Mouse (Mus musculus) forebrain, postnatal 0 days (tissue): ENCODE data around the gene Ube2l6. TPM values are rescaled to one million over a fixed set of nuclear protein-coding genes. Genes with fewer than 3 reads are reported as not detected.

Experiments used
- ATAC-seq: fragments of 200-750 bp; cut with Nextera tagmentation; 2 replicates; pipeline ENCODE4 v1.8.0; 2017; ENCODE audit warnings: mild to moderate bottlenecking, moderate library complexity
- DNase-seq: peaks from one replicate; pipeline ENCODE4 v3.0.0-alpha.2; 2015
- H3K27ac ChIP-seq: fragments of 300-500 bp; sonication (generic); 2 replicates; pipeline ENCODE4 v1.5.1; 2014; ENCODE audit warnings: low read depth, mild to moderate bottlenecking, antibody characterized with exemption, low read length, moderate library complexity, mixed read lengths
- H3K27me3 ChIP-seq: fragments of 300-500 bp; sonication (generic); 2 replicates; pipeline ENCODE4 v1.6.1; 2014; ENCODE audit warnings: mild to moderate bottlenecking, low read length, mixed read lengths; ENCODE audit not compliant: insufficient read depth
- H3K36me3 ChIP-seq: fragments of 300-500 bp; sonication (generic); 2 replicates; pipeline ENCODE4 v1.6.1; 2014; ENCODE audit warnings: mild to moderate bottlenecking, moderate library complexity; ENCODE audit not compliant: insufficient read depth
- H3K4me1 ChIP-seq: fragments of 300-500 bp; sonication (generic); 2 replicates; pipeline ENCODE4 v1.6.1; 2014; ENCODE audit warnings: antibody characterized with exemption; ENCODE audit not compliant: insufficient read depth
- H3K4me2 ChIP-seq: fragments of 300-500 bp; sonication (generic); 2 replicates; pipeline ENCODE4 v1.6.1; 2014; ENCODE audit warnings: low read depth, mild to moderate bottlenecking, moderate library complexity
- H3K4me3 ChIP-seq: fragments of 300-500 bp; sonication (generic); 2 replicates; pipeline ENCODE4 v1.5.1; 2014; ENCODE audit warnings: low read depth, low read length, mixed read lengths
- H3K9ac ChIP-seq: fragments of 300-500 bp; sonication (generic); 2 replicates; pipeline ENCODE4 v1.6.1; 2014; ENCODE audit warnings: mild to moderate bottlenecking
- H3K9me3 ChIP-seq: fragments of 300-500 bp; sonication (generic); 2 replicates; pipeline ENCODE4 v1.6.1; 2016; ENCODE audit warnings: low read length
- CTCF ChIP-seq: sonication (generic); IDR thresholded peaks from 2 replicates; pipeline ENCODE4 v1.5.1; 2016; ENCODE audit warnings: antibody characterized with exemption, control low read depth, low read depth
- WGBS: fragments of 180-500 bp; shearing (Covaris S2); extraction: QIAGEN DNeasy Blood & Tissue Kit; methylation state at CpG from one replicate; pipeline ENCODE4 v1.1.7; 2014; 5-methylcytosine and 5-hydroxymethylcytosine counted together
- polyA plus RNA-seq: library from polyadenylated mRNA; unstranded; fragments of >200 nt; fragmentation: Nextera tagmentation; extraction: Ambion mirVana; gene quantifications from 2 replicates; pipeline ENCODE4 v1.2.1, GENCODE M21; 2015
- total RNA-seq: library from RNA; depleted of rRNA; stranded (reverse); fragments of >200 nt; gene quantifications from 2 replicates; pipeline ENCODE4 v1.2.3, GENCODE M21; 2014; rRNA removed

The Ube2l6 gene
- total and polyA plus RNA-seq, 2 experiments from 2014 or later: 14.9 to 15.1 TPM

- Histone ChIP-seq H3K4me2 (no peak overlapping the region), H3K27me3 (no peaks in the 10 kb centered on the region), H3K4me3 (no peak overlapping the region), H3K9ac (no peak overlapping the region), H3K4me1 (no peaks in the 10 kb centered on the region), H3K9me3 (no peaks in the 10 kb centered on the region), H3K27ac (no peak overlapping the region), H3K36me3 (no peaks in the 10 kb centered on the region)
- DNase-seq (peak; percentile 56), ATAC-seq (peak; percentile 79)
- 50% methylated on average over 2 of the region's 2 CpGs for WGBS
- TF ChIP-seq CTCF: peak; percentile 83
Observed at GRCm38 (mm10) chr2:84855732-84856131, 57.1 kb downstream of the Ube2l6 start.

- Histone ChIP-seq H3K4me3 (no peak overlapping the region), H3K9me3 (no peaks in the 10 kb centered on the region), H3K4me1 (no peaks in the 10 kb centered on the region), H3K36me3 (no peaks in the 10 kb centered on the region), H3K27me3 (no peaks in the 10 kb centered on the region), H3K9ac (no peak overlapping the region), H3K4me2 (no peak overlapping the region), H3K27ac (no peak overlapping the region)
- WGBS: 90% methylated on average over 1 of the region's 1 CpGs
- ATAC-seq (no peak), DNase-seq (no peak)
- no peak for TF ChIP-seq CTCF
Observed at GRCm38 (mm10) chr2:84858551-84858950, 59.9 kb downstream of the Ube2l6 start.

Other genes with a start within 250 kb of the Ube2l6 start
- gene Ctnnd1, start 148.1 kb upstream of the Ube2l6 start, total RNA-seq: 86.2 and 87.7 TPM in 2 replicates
- gene Ctnnd1, start 148.1 kb upstream of the Ube2l6 start, polyA plus RNA-seq: 15.7 and 18.1 TPM in 2 replicates
- 0.10 TPM in 1 of 2 replicates, not detected in the other for gene Btbd18, start 139.7 kb upstream of the Ube2l6 start, total RNA-seq
- 0.13 and 0.25 TPM in 2 replicates for gene Btbd18, start 139.7 kb upstream of the Ube2l6 start, polyA plus RNA-seq
- gene Selenoh, start 128.1 kb upstream of the Ube2l6 start, total RNA-seq: 194 and 244 TPM in 2 replicates
- gene Selenoh, start 128.1 kb upstream of the Ube2l6 start, polyA plus RNA-seq: 228 and 259 TPM in 2 replicates
- not detected in 2 replicates for gene Gm28635, start 120.8 kb upstream of the Ube2l6 start, total RNA-seq
- gene Gm28635, start 120.8 kb upstream of the Ube2l6 start, polyA plus RNA-seq: not detected in 2 replicates
- gene Med19, start 120.4 kb upstream of the Ube2l6 start, total RNA-seq: 46.8 and 47.5 TPM in 2 replicates
- gene Med19, start 120.4 kb upstream of the Ube2l6 start, polyA plus RNA-seq: 45.8 and 48.7 TPM in 2 replicates
- gene Tmx2, start 119.7 kb upstream of the Ube2l6 start, total RNA-seq: 115 and 130 TPM in 2 replicates
- 206 and 248 TPM in 2 replicates for gene Tmx2, start 119.7 kb upstream of the Ube2l6 start, polyA plus RNA-seq
- gene Zdhhc5, start 83.6 kb upstream of the Ube2l6 start, total RNA-seq: 22.9 and 27.5 TPM in 2 replicates
- 13.1 TPM in 2 replicates for gene Zdhhc5, start 83.6 kb upstream of the Ube2l6 start, polyA plus RNA-seq
- gene Clp1, start 71.5 kb upstream of the Ube2l6 start, total RNA-seq: 13.2 and 18.7 TPM in 2 replicates
- gene Clp1, start 71.5 kb upstream of the Ube2l6 start, polyA plus RNA-seq: 15.6 and 15.8 TPM in 2 replicates
- gene Ypel4, start 64.8 kb upstream of the Ube2l6 start, total RNA-seq: 14.8 and 15.0 TPM in 2 replicates
- 7.4 and 9.3 TPM in 2 replicates for gene Ypel4, start 64.8 kb upstream of the Ube2l6 start, polyA plus RNA-seq
- gene Gm19426, start 55.2 kb upstream of the Ube2l6 start, total RNA-seq: 2.2 and 3.0 TPM in 2 replicates
- 2.2 and 2.6 TPM in 2 replicates for gene Gm19426, start 55.2 kb upstream of the Ube2l6 start, polyA plus RNA-seq
- 9.1 and 19.2 TPM in 2 replicates for gene Serping1, start 23.4 kb upstream of the Ube2l6 start, total RNA-seq
- gene Serping1, start 23.4 kb upstream of the Ube2l6 start, polyA plus RNA-seq: 23.1 and 24.8 TPM in 2 replicates
- 0.29 TPM in 1 of 2 replicates, not detected in the other for gene Smtnl1, start 23.8 kb downstream of the Ube2l6 start, total RNA-seq
- gene Smtnl1, start 23.8 kb downstream of the Ube2l6 start, polyA plus RNA-seq: 0.17 TPM in 1 of 2 replicates, not detected in the other
- gene Timm10, start 28.2 kb downstream of the Ube2l6 start, total RNA-seq: 67.3 and 74.6 TPM in 2 replicates
- 97.7 and 116 TPM in 2 replicates for gene Timm10, start 28.2 kb downstream of the Ube2l6 start, polyA plus RNA-seq
- gene Slc43a1, start 40.0 kb downstream of the Ube2l6 start, total RNA-seq: 0.92 and 3.0 TPM in 2 replicates
- gene Slc43a1, start 40.0 kb downstream of the Ube2l6 start, polyA plus RNA-seq: 0.91 and 0.94 TPM in 2 replicates
- 17.7 and 23.7 TPM in 2 replicates for gene Rtn4rl2, start 87.9 kb downstream of the Ube2l6 start, total RNA-seq
- 25.8 and 26.1 TPM in 2 replicates for gene Rtn4rl2, start 87.9 kb downstream of the Ube2l6 start, polyA plus RNA-seq
- gene Slc43a3, start 137.8 kb downstream of the Ube2l6 start, total RNA-seq: 2.2 and 7.6 TPM in 2 replicates
- 3.5 and 3.8 TPM in 2 replicates for gene Slc43a3, start 137.8 kb downstream of the Ube2l6 start, polyA plus RNA-seq
- gene Prg2, start 181.6 kb downstream of the Ube2l6 start, total RNA-seq: not detected in 2 replicates
- gene Prg2, start 181.6 kb downstream of the Ube2l6 start, polyA plus RNA-seq: not detected in 2 replicates
- gene Prg3, start 189.4 kb downstream of the Ube2l6 start, total RNA-seq: not detected in 2 replicates
- not detected in 2 replicates for gene Prg3, start 189.4 kb downstream of the Ube2l6 start, polyA plus RNA-seq
- 131 and 144 TPM in 2 replicates for gene Ssrp1, start 238.4 kb downstream of the Ube2l6 start, total RNA-seq
- 137 and 155 TPM in 2 replicates for gene Ssrp1, start 238.4 kb downstream of the Ube2l6 start, polyA plus RNA-seq
- 1.2 TPM in 1 of 2 replicates, not detected in the other for gene P2rx3, start 238.6 kb downstream of the Ube2l6 start, total RNA-seq
- gene P2rx3, start 238.6 kb downstream of the Ube2l6 start, polyA plus RNA-seq: 0.35 and 0.41 TPM in 2 replicates
- gene Tnks1bp1, start 249.2 kb downstream of the Ube2l6 start, total RNA-seq: 47.9 and 77.0 TPM in 2 replicates
- 15.7 and 22.8 TPM in 2 replicates for gene Tnks1bp1, start 249.2 kb downstream of the Ube2l6 start, polyA plus RNA-seq